Mouse (Mus musculus): ENCODE measurements around the gene Mmp24.
A peak's percentile ranks its signal among the peaks of the same experiment; 100 is the strongest.

The Mmp24 gene

GRCm38 (mm10) chr2:155776824-155777687, 1.9 kb downstream of the Mmp24 start:
- DNase-seq = no peak

GRCm38 (mm10) chr2:155777688-155777985, 2.5 kb downstream of the Mmp24 start:
- DNase-seq = no peak

- DNase-seq = no peak
These were observed 2.9 kb downstream of the Mmp24 start for GRCm38 (mm10) chr2:155778004-155778403.

GRCm38 (mm10) chr2:155779066-155779465, 3.9 kb downstream of the Mmp24 start:
- DNase-seq = no peak

GRCm38 (mm10) chr2:155779506-155779905, 4.4 kb downstream of the Mmp24 start:
- DNase-seq = no peak

GRCm38 (mm10) chr2:155784534-155784933, 9.4 kb downstream of the Mmp24 start:
- DNase-seq = no peak

- DNase-seq = no peak
These were observed 11.8 kb downstream of the Mmp24 start for GRCm38 (mm10) chr2:155786905-155787304.

GRCm38 (mm10) chr2:155787949-155788931, 13.1 kb downstream of the Mmp24 start:
- no peak for DNase-seq

GRCm38 (mm10) chr2:155792899-155793298, 17.8 kb downstream of the Mmp24 start:
- DNase-seq = no peak

- DNase-seq = no peak
These were observed 19.7 kb downstream of the Mmp24 start for GRCm38 (mm10) chr2:155794674-155795445.

GRCm38 (mm10) chr2:155798613-155799012, 23.5 kb downstream of the Mmp24 start:
- no peak for DNase-seq

GRCm38 (mm10) chr2:155802761-155803160, 27.6 kb downstream of the Mmp24 start:
- DNase-seq = peak in 1 of 2 experiments; percentile 17

GRCm38 (mm10) chr2:155804053-155804452, 28.9 kb downstream of the Mmp24 start:
- DNase-seq = no peak

GRCm38 (mm10) chr2:155805231-155805924, 30.2 kb downstream of the Mmp24 start:
- peak; percentile 56 to 63 for DNase-seq

GRCm38 (mm10) chr2:155805925-155806255, 30.7 kb downstream of the Mmp24 start:
- DNase-seq = no peak

GRCm38 (mm10) chr2:155806548-155806947, 31.4 kb downstream of the Mmp24 start:
- DNase-seq = peak; percentile 34 to 51

- no peak for DNase-seq
These were observed 32.3 kb downstream of the Mmp24 start for GRCm38 (mm10) chr2:155807408-155807807.

- no peak for DNase-seq
These were observed 34.5 kb downstream of the Mmp24 start for GRCm38 (mm10) chr2:155809620-155810019.

GRCm38 (mm10) chr2:155811821-155812396, 36.8 kb downstream of the Mmp24 start:
- DNase-seq = peak; percentile 63 to 82

GRCm38 (mm10) chr2:155812637-155813036, 37.5 kb downstream of the Mmp24 start:
- no peak for DNase-seq

- DNase-seq = no peak
These were observed 39.7 kb downstream of the Mmp24 start for GRCm38 (mm10) chr2:155814829-155815228.

- no peak for DNase-seq
These were observed 41.0 kb downstream of the Mmp24 start for GRCm38 (mm10) chr2:155816179-155816578.

All from lung, postnatal 4 days (tissue).